Mouse (Mus musculus): ENCODE measurements around the gene 1700037H04Rik. TPM values are rescaled to one million over a fixed set of nuclear protein-coding genes. Genes with fewer than 3 reads are reported as not detected.

The 1700037H04Rik gene
- polyA plus RNA-seq, 1 experiment = 208 TPM

- no peak for TF ChIP-seq GATA1 (IDR thresholded peaks at IDR 0.05; ENCODE audit: low read length)
Observed at GRCm38 (mm10) chr2:131127161-131127730, 32.6 kb downstream of the 1700037H04Rik start, which contains the start of gene Hspa12b. TSS of gene Hspa12b (plus strand) at chr2:131127280.

DNA sequence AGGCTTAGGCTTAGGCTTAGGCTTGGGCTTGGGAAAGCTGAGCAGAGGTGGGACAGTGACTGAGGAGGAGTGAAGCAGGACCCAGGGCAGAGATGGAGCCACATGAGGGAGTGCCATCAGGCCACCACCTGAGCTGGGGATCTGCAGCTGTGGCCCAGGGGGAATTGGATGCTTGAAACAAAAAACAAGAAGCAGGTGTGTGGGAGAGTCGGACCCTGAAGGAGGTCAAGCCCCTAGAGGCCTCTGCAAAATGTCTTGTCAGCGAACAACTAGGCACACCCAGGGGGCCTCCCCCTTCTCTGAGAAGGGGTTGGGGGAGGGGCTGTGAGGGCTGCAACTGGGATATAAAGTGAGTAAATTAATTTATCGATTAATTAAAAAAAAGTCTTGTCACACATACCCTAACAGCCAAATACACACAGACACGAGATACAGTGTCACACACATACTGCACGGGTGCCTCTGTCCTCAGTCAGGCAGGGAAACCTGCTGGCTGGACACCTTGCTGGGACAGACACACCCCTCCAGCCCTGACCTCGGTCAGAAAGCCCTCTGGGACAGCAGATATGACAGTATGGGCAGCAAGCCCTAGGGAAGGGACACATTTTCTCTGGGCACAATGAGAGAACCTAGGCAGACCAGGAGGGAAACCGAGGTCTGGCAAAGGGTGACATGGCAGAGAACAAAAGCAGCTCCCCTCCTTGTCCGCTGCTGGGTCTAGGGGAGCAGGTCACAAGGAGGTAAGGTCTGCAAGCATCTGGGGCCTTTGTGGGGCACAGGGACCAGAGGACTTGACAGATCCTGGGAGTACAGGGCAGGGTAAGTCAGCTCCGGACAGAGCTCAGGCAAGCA, 33.7 kb downstream of the 1700037H04Rik start:
- no peak for TF ChIP-seq GATA1 (IDR thresholded peaks at IDR 0.05; ENCODE audit: low read length)

- TF ChIP-seq GATA1 (IDR thresholded peaks at IDR 0.05; ENCODE audit: low read length) = no peak
Observed at GRCm38 (mm10) chr2:131125157-131125963, 34.5 kb downstream of the 1700037H04Rik start.

- no peak for TF ChIP-seq GATA1 (IDR thresholded peaks at IDR 0.05; ENCODE audit: low read length)
Observed at GRCm38 (mm10) chr2:131124166-131124565, 35.7 kb downstream of the 1700037H04Rik start.

- TF ChIP-seq GATA1 (IDR thresholded peaks at IDR 0.05; ENCODE audit: low read length) = no peak
Observed at GRCm38 (mm10) chr2:131118968-131119574, 40.8 kb downstream of the 1700037H04Rik start.

DNA sequence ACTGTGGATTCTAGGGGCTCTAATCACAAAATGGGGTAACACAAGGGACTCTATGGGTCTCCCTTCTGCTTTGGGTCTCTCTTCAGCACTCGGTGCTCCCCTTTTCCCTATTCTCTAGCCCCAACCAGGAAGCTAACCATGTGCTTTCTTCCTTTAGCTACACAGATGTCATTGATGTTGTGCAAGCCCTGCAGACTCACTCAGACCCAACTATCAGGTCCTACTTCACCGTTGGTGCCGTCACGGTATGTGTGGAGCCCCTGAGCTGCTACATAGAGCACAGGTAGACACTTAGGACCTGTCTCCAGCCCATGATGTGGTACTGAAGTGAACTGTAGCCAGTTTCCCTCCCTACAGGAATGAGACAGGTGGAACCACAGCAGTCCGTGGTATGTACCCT, 53.9 kb downstream of the 1700037H04Rik start:
- no peak for TF ChIP-seq GATA1 (IDR thresholded peaks at IDR 0.05; ENCODE audit: low read length)

GRCm38 (mm10) chr2:131104021-131104420, 55.9 kb downstream of the 1700037H04Rik start:
- no peak for TF ChIP-seq GATA1 (IDR thresholded peaks at IDR 0.05; ENCODE audit: low read length)

GRCm38 (mm10) chr2:131101530-131101929, 58.4 kb downstream of the 1700037H04Rik start:
- TF ChIP-seq GATA1 (IDR thresholded peaks at IDR 0.05; ENCODE audit: low read length) = no peak

GRCm38 (mm10) chr2:131097087-131097486, 62.8 kb downstream of the 1700037H04Rik start:
- TF ChIP-seq GATA1 (IDR thresholded peaks at IDR 0.05; ENCODE audit: low read length) = no peak

Other genes starting within 250 kb of the 1700037H04Rik start
- gene Gfra4, start 117.0 kb downstream of the 1700037H04Rik start, polyA plus RNA-seq (2012) = not detected in 2 replicates
- not detected in 2 replicates for gene Adam33, start 96.3 kb downstream of the 1700037H04Rik start, polyA plus RNA-seq (2012)
- gene Siglec1, start 73.3 kb downstream of the 1700037H04Rik start, polyA plus RNA-seq (2012) = 0.01 and 0.02 TPM in 2 replicates
- 7.8 and 9.9 TPM in 2 replicates for gene Hspa12b, start 32.8 kb downstream of the 1700037H04Rik start, polyA plus RNA-seq (2012)
- gene Gm11037, start 26.6 kb downstream of the 1700037H04Rik start, polyA plus RNA-seq (2012) = not detected in 2 replicates
- gene Cenpb, start 20.0 kb upstream of the 1700037H04Rik start, polyA plus RNA-seq (2012) = 77.0 and 84.2 TPM in 2 replicates
- 11.2 and 13.4 TPM in 2 replicates for gene Cdc25b, start 26.9 kb upstream of the 1700037H04Rik start, polyA plus RNA-seq (2012)
- gene Spef1, start 27.2 kb upstream of the 1700037H04Rik start, polyA plus RNA-seq (2012) = 1.3 and 1.6 TPM in 2 replicates
- gene Ap5s1, start 47.0 kb upstream of the 1700037H04Rik start, polyA plus RNA-seq (2012) = 1.7 and 6.7 TPM in 2 replicates
- gene Mavs, start 74.0 kb upstream of the 1700037H04Rik start, polyA plus RNA-seq (2012) = 7.8 and 18.4 TPM in 2 replicates
- gene Pank2, start 102.4 kb upstream of the 1700037H04Rik start, polyA plus RNA-seq (2012) = 19.7 and 31.2 TPM in 2 replicates
- 0.77 and 0.82 TPM in 2 replicates for gene Rnf24, start 192.8 kb upstream of the 1700037H04Rik start, polyA plus RNA-seq (2012)